Mouse (Mus musculus) ES-E14 (cell line): ENCODE measurements around the gene Rims4.

Source experiments
- MAFK ChIP-seq: IDR thresholded peaks from 2 replicates; pipeline ENCODE4 v1.6.1; 2014; ENCODE audit warnings: mild to moderate bottlenecking, low read depth, low read length, inconsistent platforms; ENCODE audit not compliant: insufficient read depth
- ZNF384 ChIP-seq: IDR thresholded peaks from 2 replicates; pipeline ENCODE4 v1.6.1; 2012; ENCODE audit warnings: low read depth, low read length, inconsistent platforms

DNA sequence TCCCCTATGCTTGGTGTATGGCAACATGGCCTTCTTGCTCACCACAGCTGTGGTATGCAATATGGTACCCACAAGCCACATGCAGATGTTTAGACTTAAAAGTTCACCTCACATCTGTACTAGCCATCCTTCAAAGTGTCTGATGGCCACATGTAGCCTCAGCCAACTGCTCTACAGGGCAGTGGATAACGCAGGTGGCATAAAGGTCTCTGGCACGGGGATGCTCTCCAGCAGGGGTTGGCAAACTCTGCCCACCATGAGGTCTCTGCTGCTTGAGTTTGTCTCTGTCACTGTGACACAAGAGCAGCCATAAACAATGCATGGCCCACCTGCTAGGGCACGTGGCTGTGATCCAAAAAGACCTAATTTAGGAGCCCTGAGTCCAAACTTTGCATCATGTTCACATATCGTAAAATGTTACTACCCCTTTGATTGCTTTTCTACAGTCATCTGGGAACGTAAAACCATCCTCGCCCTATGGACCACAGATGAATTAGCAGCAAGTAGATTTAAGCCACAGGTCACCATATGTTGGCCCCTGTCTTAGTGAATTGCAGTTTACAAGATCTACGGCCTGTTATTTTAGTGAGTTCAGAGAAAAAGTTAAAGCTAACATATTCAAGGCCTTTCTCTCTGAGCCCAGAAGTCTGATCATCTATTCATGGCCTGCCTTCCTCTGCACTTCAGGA, 35.3 kb upstream of the Rims4 start:
- TF ChIP-seq ZNF384 (no peak), MAFK (no peak)
